Mouse (Mus musculus): Measurements from ENCODE around the gene Eif4g1. TPM values are rescaled to one million over a fixed set of nuclear protein-coding genes. Genes with fewer than 3 reads are reported as not detected.
A peak's percentile ranks its signal among the peaks of the same experiment; 100 is the strongest.
"Not testable (repeated sequence)": the region's sequence is repeated elsewhere in the genome, so short reads cannot be mapped to it uniquely, and the experiment has no call there.

The Eif4g1 gene
- polyA plus RNA-seq (2017; shearing (Covaris generic)) = 10 to 100 TPM; 48.9 to 68.0 (median 51.3) TPM

DNA sequence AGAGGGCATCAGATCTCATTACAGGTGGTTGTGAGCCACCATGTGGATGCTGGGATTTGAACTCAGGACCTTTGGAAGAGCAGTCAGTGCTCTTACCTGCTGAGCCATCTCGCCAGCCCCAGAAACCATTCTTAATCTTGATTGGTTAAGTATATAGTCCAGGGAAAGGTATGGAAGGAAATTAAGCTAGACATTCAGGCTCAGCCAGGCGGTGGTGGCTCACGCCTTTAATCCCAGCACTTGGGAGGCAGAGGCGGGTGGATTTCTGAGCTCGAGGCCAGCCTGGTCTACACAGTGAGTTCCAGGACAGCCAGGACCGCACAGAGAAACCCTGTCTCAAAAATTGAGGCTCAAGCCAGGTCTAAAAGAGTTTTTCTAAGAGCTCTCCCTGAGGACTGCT, at the start of gene Eif4g1:
Gene Eif4g1 (plus strand): TSS at position 301 of the 400 bp plus-strand sequence.
- ATAC-seq = not testable (repeated sequence)

- ATAC-seq = no peak
Observed at GRCm38 (mm10) chr16:20619541-20620398, 48.3 kb upstream of the Eif4g1 start.

GRCm38 (mm10) chr16:20620399-20620735, 47.7 kb upstream of the Eif4g1 start:
- no peak for ATAC-seq

- ATAC-seq = peak; percentile 10
Observed at GRCm38 (mm10) chr16:20620751-20621190, 47.3 kb upstream of the Eif4g1 start.

DNA sequence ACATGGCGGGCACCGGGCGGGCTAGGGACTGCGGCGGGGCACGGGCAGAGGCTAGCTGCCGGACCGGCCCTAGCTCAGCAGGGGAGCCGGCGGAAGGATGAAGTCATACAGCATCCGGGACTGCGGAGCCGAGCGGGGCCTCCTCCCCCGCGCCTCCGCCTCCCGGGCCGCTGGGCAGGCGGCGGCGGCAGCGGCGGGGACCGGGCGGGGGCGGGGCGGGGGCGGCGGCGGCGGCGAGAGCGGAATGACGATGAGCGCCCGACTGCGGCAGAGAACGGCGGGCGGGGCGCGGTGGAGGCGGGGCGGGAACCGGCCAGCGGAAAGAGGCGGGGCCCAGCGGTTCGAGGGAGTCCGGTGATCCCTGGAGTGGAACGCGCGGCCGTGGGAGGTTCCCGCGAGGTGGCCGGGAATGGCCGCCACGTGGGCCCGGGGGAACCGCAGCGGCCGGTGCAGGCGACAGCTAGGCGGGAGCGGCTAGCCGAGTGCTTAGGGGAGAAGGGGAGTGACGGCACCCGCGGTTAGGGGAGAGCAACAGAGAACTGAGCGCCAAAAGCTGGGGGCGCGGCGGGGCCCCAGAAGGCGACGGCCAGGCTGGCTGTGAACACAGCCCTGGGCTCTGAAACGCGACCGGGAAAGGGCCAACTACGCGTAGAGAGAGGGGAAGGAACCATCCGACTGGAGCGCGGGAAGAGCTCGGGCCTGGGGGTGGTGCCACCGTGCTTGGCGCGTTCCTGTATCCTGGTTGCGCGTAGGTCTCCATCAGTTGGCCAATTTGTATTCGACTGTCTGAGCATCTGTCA, 46.7 kb upstream of the Eif4g1 start, which contains the start of gene Camk2n2:
Gene Camk2n2 (minus strand): TSS at position 97 of the 800 bp plus-strand sequence.
- peak; percentile 44 for ATAC-seq

GRCm38 (mm10) chr16:20621991-20622685, 46.0 kb upstream of the Eif4g1 start:
- peak; percentile 11 for ATAC-seq

DNA sequence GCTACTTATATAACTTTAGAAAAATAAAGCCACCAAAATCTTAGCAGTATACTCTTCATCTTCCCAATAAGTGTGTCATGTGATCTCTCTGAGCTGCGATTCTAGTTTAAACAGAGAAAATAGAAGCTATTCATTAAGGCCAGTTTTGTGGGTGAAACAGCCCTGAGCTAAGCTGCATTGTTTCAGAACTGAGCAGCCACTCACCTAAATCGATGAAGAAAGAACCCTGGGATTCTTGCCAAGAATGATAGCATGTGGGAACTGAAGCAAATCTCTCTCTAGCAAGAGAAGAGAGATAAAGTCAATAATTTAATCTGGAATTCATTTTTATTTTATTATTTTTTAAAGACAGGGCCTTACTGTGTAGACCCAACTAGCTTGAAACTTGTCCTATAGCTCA, 44.9 kb upstream of the Eif4g1 start:
- no peak for ATAC-seq

- no peak for ATAC-seq
Observed at GRCm38 (mm10) chr16:20628871-20629391, 39.2 kb upstream of the Eif4g1 start.

DNA sequence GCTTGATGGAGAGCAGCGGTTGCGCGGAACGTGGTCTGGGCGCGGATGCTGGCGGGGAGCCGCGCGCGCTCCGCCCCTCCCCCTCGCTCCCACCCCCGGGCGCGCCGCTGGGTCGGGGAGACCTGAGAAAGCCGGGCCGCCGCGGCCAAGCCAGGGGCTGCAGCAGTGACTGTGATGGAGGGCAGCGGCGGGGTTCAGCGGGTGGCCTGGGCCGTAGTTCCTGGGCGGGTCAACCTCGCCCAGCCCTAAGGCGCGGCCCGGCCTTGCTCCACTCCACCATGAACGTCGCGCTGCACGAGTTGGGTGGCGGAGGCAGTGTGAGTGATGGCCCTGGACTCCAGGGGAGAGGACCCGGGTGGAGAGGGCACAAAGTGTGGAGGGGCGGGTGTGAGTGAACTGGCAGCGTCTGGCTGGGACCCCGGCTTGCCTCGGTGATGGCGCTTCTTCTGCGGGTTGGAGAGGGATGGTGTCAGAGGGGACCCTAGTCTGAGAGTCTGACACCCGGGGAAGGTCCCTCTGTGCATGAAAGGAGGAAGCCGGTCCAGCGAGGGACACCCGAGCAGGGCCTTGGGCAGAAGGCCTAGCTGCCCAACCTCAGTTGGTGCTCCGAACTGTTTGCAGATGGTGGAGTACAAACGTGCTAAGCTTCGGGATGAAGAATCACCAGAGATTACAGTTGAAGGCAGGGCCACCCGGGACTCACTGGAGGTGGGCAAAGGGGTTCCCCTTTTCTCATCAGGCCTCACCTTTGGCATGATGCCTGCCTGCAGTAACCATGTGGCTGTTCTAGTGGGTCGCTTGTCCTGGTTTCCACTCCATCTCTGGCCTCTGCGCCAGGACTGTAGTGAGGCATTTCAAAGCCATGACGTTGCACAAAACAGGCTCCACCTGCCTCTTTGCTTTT, 38.1 kb upstream of the Eif4g1 start, which contains the start of gene Ece2:
Gene Ece2 (plus strand): TSS at position 98 of the 904 bp plus-strand sequence.
- ATAC-seq = no peak

- ATAC-seq = no peak
Observed at GRCm38 (mm10) chr16:20637410-20637809, 30.7 kb upstream of the Eif4g1 start.

GRCm38 (mm10) chr16:20638367-20638766, 29.7 kb upstream of the Eif4g1 start:
- no peak for ATAC-seq

DNA sequence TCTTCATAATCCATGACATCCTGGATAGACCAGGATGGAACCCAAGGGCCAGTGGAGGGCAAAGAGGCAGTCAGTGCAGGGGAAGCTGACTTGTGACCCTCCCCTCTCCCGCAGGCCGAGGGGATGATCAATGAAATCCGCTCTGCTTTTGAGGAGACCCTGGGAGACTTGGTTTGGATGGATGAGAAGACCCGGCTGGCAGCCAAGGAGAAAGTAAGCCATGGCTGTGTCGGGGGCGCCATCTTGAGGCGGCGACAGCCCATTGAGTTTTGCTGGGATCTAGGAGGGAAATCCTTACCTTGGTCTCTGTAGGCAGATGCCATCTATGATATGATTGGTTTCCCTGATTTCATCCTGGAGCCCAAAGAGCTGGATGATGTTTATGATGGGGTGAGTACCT, 26.0 kb upstream of the Eif4g1 start:
- peak; percentile 43 for ATAC-seq

DNA sequence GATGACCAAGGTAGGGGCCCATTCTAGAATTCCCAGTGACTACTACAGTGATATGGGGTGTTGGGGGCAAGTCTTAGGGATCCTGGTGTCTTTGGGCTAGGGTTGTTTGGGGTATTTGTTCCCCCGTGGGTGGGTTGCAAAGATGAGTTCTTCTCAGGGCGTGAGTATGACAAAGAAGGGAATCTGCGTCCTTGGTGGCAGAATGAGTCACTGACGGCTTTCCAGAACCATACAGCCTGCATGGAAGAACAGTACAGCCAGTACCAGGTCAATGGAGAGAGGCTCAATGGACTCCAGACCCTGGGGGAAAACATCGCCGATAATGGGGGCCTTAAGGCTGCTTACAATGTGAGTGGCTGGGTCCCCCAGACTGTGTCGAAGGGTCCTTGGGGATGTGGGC, 24.2 kb upstream of the Eif4g1 start:
- ATAC-seq = no peak

DNA sequence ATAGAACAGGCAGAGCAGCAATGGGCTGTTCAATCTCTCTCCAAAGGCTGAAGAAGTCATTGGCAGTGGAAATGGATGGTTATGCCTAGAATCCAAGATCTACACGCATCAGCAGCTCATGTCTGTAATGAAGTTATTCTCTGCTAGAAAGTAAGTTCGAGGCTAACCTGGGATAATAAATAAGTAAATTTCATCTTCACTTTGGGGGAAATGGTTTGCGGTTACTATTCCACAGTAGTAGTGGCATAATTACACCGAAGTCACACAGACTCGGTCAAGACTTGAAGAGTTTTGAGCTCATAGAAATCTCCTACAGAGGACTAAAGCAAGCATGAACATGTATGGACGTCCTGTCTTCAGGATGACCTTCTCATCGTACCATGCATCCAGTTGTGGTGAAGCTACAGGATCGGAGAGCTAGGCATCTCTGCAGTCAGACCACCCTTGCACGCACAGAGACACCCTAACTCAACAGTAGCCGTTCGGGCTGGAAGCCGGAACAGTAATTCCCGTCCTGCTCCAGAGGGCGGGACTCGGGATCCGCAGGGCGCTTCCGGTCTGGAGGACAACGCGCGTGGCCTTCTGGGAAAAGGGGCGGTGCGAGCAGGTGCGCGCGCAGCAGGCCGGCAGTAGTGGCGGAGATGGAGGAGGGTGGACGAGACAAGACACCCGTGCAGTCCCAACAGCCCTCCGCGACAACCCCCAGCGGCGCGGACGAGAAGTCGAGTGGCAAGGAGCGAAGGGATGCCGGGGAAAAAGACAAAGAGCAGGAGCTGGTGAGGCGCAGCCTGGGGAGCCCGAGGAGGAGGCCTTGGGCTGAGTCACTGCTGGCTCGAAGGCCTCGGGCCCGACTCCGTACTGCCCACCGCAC, 16.8 kb upstream of the Eif4g1 start, which contains the start of gene Psmd2:
Gene Psmd2 (plus strand): TSS at position 577 of the 871 bp plus-strand sequence.
- ATAC-seq = peak; percentile 97

- ATAC-seq = no peak
Observed at GRCm38 (mm10) chr16:20651947-20652310, 16.2 kb upstream of the Eif4g1 start.

- no peak for ATAC-seq
Observed at GRCm38 (mm10) chr16:20653315-20653714, 14.8 kb upstream of the Eif4g1 start.

GRCm38 (mm10) chr16:20657661-20658060, 10.5 kb upstream of the Eif4g1 start:
- ATAC-seq = no peak

DNA sequence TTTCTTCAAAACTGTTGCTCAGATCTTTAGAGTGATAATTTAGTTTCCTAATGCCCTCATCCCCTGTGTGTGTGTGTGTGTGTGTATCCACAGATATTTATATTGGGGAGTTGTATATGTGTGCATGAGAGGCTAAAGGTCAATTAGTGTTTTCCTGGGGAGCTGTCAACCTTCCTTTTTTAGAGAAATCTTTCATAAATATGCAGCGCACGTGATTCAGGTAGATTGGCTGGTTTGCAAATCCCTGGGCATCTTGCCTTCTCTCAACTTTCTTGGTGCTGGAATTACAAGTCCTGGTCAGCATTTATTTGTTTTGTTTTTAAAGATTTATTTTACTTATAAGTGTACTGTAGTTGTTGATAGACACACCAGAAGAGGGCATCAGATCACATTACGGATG, 2.2 kb downstream of the Eif4g1 start:
- ATAC-seq = no peak

GRCm38 (mm10) chr16:20671886-20672285, 3.8 kb downstream of the Eif4g1 start:
- no peak for ATAC-seq

DNA sequence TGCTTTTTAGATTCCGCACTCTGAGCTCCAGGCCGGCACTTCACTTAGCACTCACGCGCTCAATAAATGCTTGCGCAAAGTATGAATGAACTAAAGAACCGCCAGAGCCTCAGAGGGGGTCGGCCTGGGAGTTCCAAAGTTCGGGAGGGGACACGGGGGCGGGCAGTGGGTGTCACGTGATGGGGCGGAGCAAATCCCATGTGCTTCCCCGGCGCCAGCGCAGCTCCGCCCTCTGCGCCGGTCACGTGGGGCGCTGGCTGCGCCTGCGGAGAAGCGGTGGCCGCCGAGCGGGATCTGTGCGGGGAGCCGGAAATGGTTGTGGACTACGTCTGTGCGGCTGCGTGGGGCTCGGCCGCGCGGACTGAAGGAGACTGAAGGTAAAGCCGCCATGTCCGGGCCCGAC, 4.4 kb downstream of the Eif4g1 start:
- ATAC-seq = peak; percentile 91

All from inflammation-experienced regulatory T-cells, adult 6 months (primary cell).